Comparison of ENCODE assay signal across 7 mouse cellular contexts in genomic region chr1:74386714-74387385, GRCm38 (mm10). TPM values are rescaled to one million over a fixed set of nuclear protein-coding genes. Genes with fewer than 3 reads are reported as not detected.
A peak's percentile ranks its signal among the peaks of the same experiment; 100 is the strongest.
DNase-seq lines count a peak whose midpoint lies in the region; ATAC-seq and TF ChIP-seq lines count a peak whose summit lies in the region.

No protein-coding gene starts in this region.

- H3K9ac ChIP-seq in embryonic facial prominence, embryonic 12.5 days: peak overlapping the region; percentile 51
- H3K9ac ChIP-seq in limb, embryonic 12.5 days (replicated peaks): peak overlapping the region; percentile 65
- H3K9ac ChIP-seq in midbrain, embryonic 15.5 days: peak overlapping the region; percentile 52

- DNase-seq in adrenal gland, postnatal 25 days: peak; percentile 88
- peak; percentile 100 for DNase-seq in heart, adult 11 months
- DNase-seq in kidney, adult 18-20 months: peak; percentile 99
- peak; percentile 89 to 90 for DNase-seq in spleen, adult 2 months (ENCODE audit: low read depth in 1 of 2, low spot score in 2 of 2)

- H3K27ac ChIP-seq in embryonic facial prominence, embryonic 12.5 days: peak overlapping the region; percentile 98
- peak overlapping the region; percentile 98 for H3K27ac ChIP-seq in limb, embryonic 12.5 days
- peak overlapping the region; percentile 93 for H3K27ac ChIP-seq in midbrain, embryonic 15.5 days
- peak overlapping the region; percentile 95 for H3K27ac ChIP-seq in spleen, adult 2 months (ENCODE audit: insufficient read depth, low read length)

- H3K4me2 ChIP-seq in embryonic facial prominence, embryonic 12.5 days (replicated peaks): peak overlapping the region; percentile 51
- peak overlapping the region; percentile 65 for H3K4me2 ChIP-seq in limb, embryonic 12.5 days
- H3K4me2 ChIP-seq in midbrain, embryonic 15.5 days: peak overlapping the region; percentile 62

- peak overlapping the region; percentile 44 for H3K4me3 ChIP-seq in embryonic facial prominence, embryonic 12.5 days
- H3K4me3 ChIP-seq in limb, embryonic 12.5 days (replicated peaks): peak overlapping the region; percentile 52
- H3K4me3 ChIP-seq in midbrain, embryonic 15.5 days: peak overlapping the region; percentile 71
- H3K4me3 ChIP-seq in spleen, adult 2 months (ENCODE audit: extremely low read depth, insufficient read depth, insufficient read length): peak overlapping the region; percentile 64

- no peaks in the 10 kb centered on the region for H3K27me3 ChIP-seq in embryonic facial prominence, embryonic 12.5 days
- no peaks in the 10 kb centered on the region for H3K27me3 ChIP-seq in limb, embryonic 12.5 days
- H3K27me3 ChIP-seq in midbrain, embryonic 15.5 days (replicated peaks): peaks cover 14% of the 10 kb centered on the region
- no peaks in the 10 kb centered on the region for H3K27me3 ChIP-seq in spleen, adult 2 months (ENCODE audit: control insufficient read depth, insufficient read depth, low read length)

- no peaks in the 10 kb centered on the region for H3K9me3 ChIP-seq in embryonic facial prominence, embryonic 12.5 days
- H3K9me3 ChIP-seq in limb, embryonic 12.5 days: no peaks in the 10 kb centered on the region
- H3K9me3 ChIP-seq in midbrain, embryonic 15.5 days: no peaks in the 10 kb centered on the region

- H3K36me3 ChIP-seq in embryonic facial prominence, embryonic 12.5 days: no peaks in the 10 kb centered on the region
- no peaks in the 10 kb centered on the region for H3K36me3 ChIP-seq in limb, embryonic 12.5 days
- no peaks in the 10 kb centered on the region for H3K36me3 ChIP-seq in midbrain, embryonic 15.5 days (replicated peaks)
- no peaks in the 10 kb centered on the region for H3K36me3 ChIP-seq in spleen, adult 2 months (ENCODE audit: control insufficient read depth, insufficient read depth, low read length)

- peak; percentile 19; the same call in 1 of the 2 replicates for TF ChIP-seq CTCF in spleen, adult 2 months (IDR thresholded peaks at IDR 0.05; ENCODE audit: extremely low read depth, insufficient read depth, insufficient read length, insufficient replicate concordance)

- TF ChIP-seq POLR2A in spleen, adult 2 months (IDR thresholded peaks at IDR 0.05; ENCODE audit: low read depth, low read length): peak; percentile 49

- peak; percentile 94 for ATAC-seq in embryonic facial prominence, embryonic 12.5 days (ENCODE audit: insufficient number of reproducible peaks, insufficient read depth, low FRiP score, low TSS enrichment)
- peak; percentile 89 for ATAC-seq in limb, embryonic 12.5 days (ENCODE audit: insufficient number of reproducible peaks, insufficient read depth, low FRiP score, low TSS enrichment, low read depth)
- peak; percentile 91 for ATAC-seq in midbrain, embryonic 15.5 days (replicated peaks)

- H3K4me1 ChIP-seq in embryonic facial prominence, embryonic 12.5 days: peaks cover 24% of the 10 kb centered on the region
- peaks cover 29% of the 10 kb centered on the region for H3K4me1 ChIP-seq in limb, embryonic 12.5 days (replicated peaks)
- peaks cover 16% of the 10 kb centered on the region for H3K4me1 ChIP-seq in midbrain, embryonic 15.5 days
- peaks cover 27% of the 10 kb centered on the region for H3K4me1 ChIP-seq in spleen, adult 2 months (ENCODE audit: control insufficient read depth, insufficient read depth, insufficient read length)

- under 1% methylated on average over 26 of the region's 26 CpGs for WGBS in embryonic facial prominence, embryonic 12.5 days
- under 1% methylated on average over 26 of the region's 26 CpGs for WGBS in limb, embryonic 12.5 days
- 0% methylated on average over 26 of the region's 26 CpGs for WGBS in midbrain, embryonic 15.5 days
- under 1% methylated on average over 26 of the region's 26 CpGs for WGBS in spleen, adult 2 months

RNA-seq across cellular contexts. Expression of gene Ctdsp1, which starts 4.5 kb away (rescaled TPM):
- total RNA-seq in adrenal gland, postnatal 25 days (2021): 168 and 179 TPM in 2 replicates
- polyA plus RNA-seq in embryonic facial prominence, embryonic 12.5 days (2016; fragmentation: Nextera tagmentation; extraction: Ambion mirVana): 75.7 and 78.9 TPM in 2 replicates
- 75.3 and 78.5 TPM in 2 replicates for polyA plus RNA-seq in limb, embryonic 12.5 days (2016; fragmentation: Nextera tagmentation; extraction: Ambion mirVana)
- 14.3 and 17.4 TPM in 2 replicates for polyA plus RNA-seq in midbrain, embryonic 15.5 days (2015; fragmentation: Nextera tagmentation; extraction: Ambion mirVana)
- polyA plus RNA-seq in spleen, adult 2 months (2012; rRNA removed): 96.1 and 114 TPM in 2 replicates

RNA-seq across cellular contexts. Expression of gene Slc11a1, which starts 11.9 kb away (rescaled TPM):
- total RNA-seq in adrenal gland, postnatal 25 days (2021): 5.8 and 11.4 TPM in 2 replicates
- polyA plus RNA-seq in embryonic facial prominence, embryonic 12.5 days (2016; fragmentation: Nextera tagmentation; extraction: Ambion mirVana): 4.1 and 5.0 TPM in 2 replicates
- 0.85 and 2.2 TPM in 2 replicates for polyA plus RNA-seq in limb, embryonic 12.5 days (2016; fragmentation: Nextera tagmentation; extraction: Ambion mirVana)
- polyA plus RNA-seq in midbrain, embryonic 15.5 days (2015; fragmentation: Nextera tagmentation; extraction: Ambion mirVana): 2.0 and 3.4 TPM in 2 replicates
- 169 and 200 TPM in 2 replicates for polyA plus RNA-seq in spleen, adult 2 months (2012; rRNA removed)

RNA-seq across cellular contexts. Expression of gene Vil1, which starts 22.3 kb away (rescaled TPM):
- total RNA-seq in adrenal gland, postnatal 25 days (2021): 1.6 TPM in 2 replicates
- polyA plus RNA-seq in embryonic facial prominence, embryonic 12.5 days (2016; fragmentation: Nextera tagmentation; extraction: Ambion mirVana): 0.23 and 0.24 TPM in 2 replicates
- 0.19 TPM in 2 replicates for polyA plus RNA-seq in limb, embryonic 12.5 days (2016; fragmentation: Nextera tagmentation; extraction: Ambion mirVana)
- polyA plus RNA-seq in midbrain, embryonic 15.5 days (2015; fragmentation: Nextera tagmentation; extraction: Ambion mirVana): 0.22 and 0.41 TPM in 2 replicates
- not detected in 2 replicates for polyA plus RNA-seq in spleen, adult 2 months (2012; rRNA removed)

RNA-seq across cellular contexts. Expression of gene Catip, which starts 24.9 kb away (rescaled TPM):
- total RNA-seq in adrenal gland, postnatal 25 days (2021): 0.67 TPM in 2 replicates
- polyA plus RNA-seq in embryonic facial prominence, embryonic 12.5 days (2016; fragmentation: Nextera tagmentation; extraction: Ambion mirVana): 0.93 and 0.98 TPM in 2 replicates
- polyA plus RNA-seq in limb, embryonic 12.5 days (2016; fragmentation: Nextera tagmentation; extraction: Ambion mirVana): 1.5 and 1.6 TPM in 2 replicates
- polyA plus RNA-seq in midbrain, embryonic 15.5 days (2015; fragmentation: Nextera tagmentation; extraction: Ambion mirVana): 0.68 and 1.9 TPM in 2 replicates
- 0.31 and 0.51 TPM in 2 replicates for polyA plus RNA-seq in spleen, adult 2 months (2012; rRNA removed)

Comparison
In these comparisons a context has a peak if more than half of its experiments do, and no peak if none do; other contexts are left out.
1. Peak in every context shown above with its lines: DNase-seq, ATAC-seq, H3K4me3 ChIP-seq and H3K27ac ChIP-seq.
2. RNA of gene Slc11a1, which starts 11.9 kb away (polyA plus RNA-seq): 169 to 200 TPM in spleen, adult 2 months; 4.1 to 5.0 TPM in embryonic facial prominence, embryonic 12.5 days, 2.0 to 3.4 TPM in midbrain, embryonic 15.5 days and 0.85 to 2.2 TPM in limb, embryonic 12.5 days; every median in the first group is over 10 times any median in the second.